Mouse (Mus musculus) MEL (cell line): Measurements from ENCODE around the gene Ano8.

Experiments
- CTCF ChIP-seq, 3 experiments: IDR thresholded peaks in 2 of 3; conservative IDR thresholded peaks in 1 of 3; 2 replicates each; pipeline ENCODE4 v1.5.1; 2011 to 2012; ENCODE audit warnings: low read length in 3 of 3, low read depth in 2 of 3, mild to moderate bottlenecking in 2 of 3, improper control_type of control experiment in 1 of 3, inconsistent platforms in 1 of 3, mixed read lengths in 1 of 3, moderate library complexity in 1 of 3; ENCODE audit not compliant: control insufficient read depth in 1 of 3, insufficient read depth in 1 of 3, poor library complexity in 1 of 3, severe bottlenecking in 1 of 3
- E2F4 ChIP-seq: IDR thresholded peaks from 2 replicates; pipeline ENCODE4 v1.6.1; 2011; ENCODE audit warnings: low read depth, low read length, improper control_type of control experiment, borderline replicate concordance
- GABPA ChIP-seq: IDR thresholded peaks from 2 replicates; pipeline ENCODE4 v1.6.1; 2012; ENCODE audit warnings: low read depth, mild to moderate bottlenecking, inconsistent platforms, low read length, improper control_type of control experiment, moderate library complexity
- MAX ChIP-seq: IDR thresholded peaks from 2 replicates; pipeline ENCODE4 v1.6.1; 2011; ENCODE audit warnings: low read length, improper control_type of control experiment
- POLR2A ChIP-seq, 2 experiments: IDR thresholded peaks; 2 replicates each; pipeline ENCODE4 v1.6.1; 2011 to 2012; ENCODE audit warnings: low read length in 2 of 2, mild to moderate bottlenecking in 2 of 2, control low read depth in 1 of 2, improper control_type of control experiment in 1 of 2, low read depth in 1 of 2, moderate library complexity in 1 of 2; ENCODE audit not compliant: control insufficient read depth in 1 of 2, insufficient read depth in 1 of 2, poor library complexity in 1 of 2
- POLR2AphosphoS5 ChIP-seq: IDR thresholded peaks from 2 replicates; pipeline ENCODE4 v1.6.1; 2012; ENCODE audit warnings: low read depth, borderline replicate concordance, mild to moderate bottlenecking, inconsistent platforms, low read length, moderate library complexity, mixed read lengths
- TCF12 ChIP-seq: IDR thresholded peaks from 2 replicates; pipeline ENCODE4 v1.6.1; 2014; ENCODE audit warnings: low read depth, mild to moderate bottlenecking, inconsistent platforms, low read length, improper control_type of control experiment, moderate library complexity

DNA sequence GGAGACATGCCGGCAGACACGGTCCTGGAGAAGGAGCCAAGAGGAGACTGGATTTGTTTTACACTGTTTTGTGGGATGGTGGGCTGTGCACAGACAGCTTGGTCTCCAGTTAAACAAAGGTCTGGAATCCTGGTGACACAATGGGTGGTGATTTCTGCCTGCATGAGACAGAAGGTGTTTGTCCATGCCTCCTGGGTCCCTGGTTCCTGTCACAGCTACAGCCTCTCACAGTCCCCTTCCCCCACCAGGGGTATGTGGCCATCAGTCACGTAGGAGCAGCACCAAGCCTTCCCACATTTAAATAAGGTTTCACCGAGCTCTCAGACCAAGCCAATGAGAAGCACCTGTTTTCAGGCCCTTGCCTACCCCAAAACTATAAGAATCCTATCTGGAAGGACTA is 34.4 kb downstream of the Ano8 start:
- no peak for TF ChIP-seq TCF12
- no peak for TF ChIP-seq CTCF (IDR thresholded peaks at IDR 0.05 in 2 of 3, conservative IDR thresholded peaks at IDR 0.05 in 1 of 3; ENCODE audit: control insufficient read depth in 1 of 3, insufficient read depth in 1 of 3, low read depth in 2 of 3, low read length in 3 of 3, poor library complexity in 1 of 3, severe bottlenecking in 1 of 3)
- TF ChIP-seq POLR2AphosphoS5 = no peak
- no peak for TF ChIP-seq GABPA
- TF ChIP-seq E2F4 = no peak
- no peak for TF ChIP-seq POLR2A (IDR thresholded peaks at IDR 0.05; ENCODE audit: control insufficient read depth in 1 of 2, insufficient read depth in 1 of 2, low read depth in 1 of 2, low read length in 2 of 2, poor library complexity in 1 of 2)
- TF ChIP-seq MAX = no peak
